Mouse (Mus musculus) cerebral cortex, adult 2 months (tissue): ENCODE data around the gene Prkn.

Experiments used
- WGBS: fragments of 180-500 bp; shearing (Covaris S2); methylation state at CpG from one replicate; pipeline ENCODE4 v1.1.7; 2018; 5-methylcytosine and 5-hydroxymethylcytosine counted together

The Prkn gene

DNA sequence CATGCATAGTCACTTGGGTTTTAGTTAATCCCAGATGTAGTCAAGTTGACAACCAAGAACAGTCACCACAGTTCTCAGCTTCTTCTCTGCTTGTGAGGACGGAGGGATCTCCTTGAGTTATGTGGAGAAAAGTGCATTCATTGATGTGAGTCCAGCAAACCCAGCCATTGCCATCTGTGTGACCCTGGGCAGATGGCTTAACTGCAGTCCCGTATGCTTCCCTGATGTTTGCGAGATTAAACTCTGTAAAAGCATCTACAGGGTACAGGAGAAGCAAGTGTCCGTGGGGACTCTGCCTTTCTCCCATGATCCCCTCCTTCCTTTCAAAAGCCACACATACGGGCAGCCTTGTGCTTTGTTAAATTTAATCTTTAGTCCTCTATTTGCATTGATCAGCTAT, 157.1 kb downstream of the Prkn start:
- 75% methylated on average over 5 of the region's 5 CpGs for WGBS

DNA sequence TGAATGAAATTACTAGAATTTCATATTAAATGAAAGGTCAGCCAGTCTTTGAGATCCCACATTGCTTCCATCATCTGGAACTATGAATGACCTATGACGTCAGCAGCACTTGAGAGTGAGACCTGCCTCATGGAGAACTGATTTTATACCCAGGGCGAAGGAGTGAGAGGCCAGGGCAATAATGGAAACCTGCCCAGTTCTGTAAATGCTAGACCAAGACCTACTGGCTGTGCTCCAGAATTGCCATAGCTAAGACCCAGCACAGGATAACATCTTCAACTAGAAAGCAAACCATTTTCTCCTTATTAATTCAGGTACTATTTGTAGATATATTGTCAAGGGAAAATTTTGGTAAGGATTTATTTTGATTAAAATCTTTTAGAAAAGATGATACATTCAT, 183.2 kb downstream of the Prkn start:
- WGBS = 91% methylated on average over 2 of the region's 2 CpGs

DNA sequence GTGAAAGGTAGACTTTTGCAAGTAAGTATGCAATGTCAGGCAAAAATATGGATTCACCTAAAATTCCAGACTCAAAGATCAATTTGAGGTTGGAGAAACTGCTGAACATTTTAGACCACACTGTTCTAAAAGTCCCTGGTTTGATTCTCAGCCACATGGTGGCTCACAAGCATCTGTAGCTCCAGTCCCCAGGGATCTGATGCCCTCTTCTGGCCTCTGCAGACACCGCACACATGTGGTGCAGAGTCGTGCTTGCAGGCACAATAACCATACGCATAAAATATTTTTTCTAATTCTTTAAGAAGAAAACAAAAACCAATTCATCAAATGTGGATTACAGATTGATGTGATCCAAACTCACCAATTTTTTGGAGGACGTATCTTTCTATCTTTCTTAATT, 189.2 kb downstream of the Prkn start:
- WGBS = 95% methylated on average over 4 of the region's 4 CpGs

DNA sequence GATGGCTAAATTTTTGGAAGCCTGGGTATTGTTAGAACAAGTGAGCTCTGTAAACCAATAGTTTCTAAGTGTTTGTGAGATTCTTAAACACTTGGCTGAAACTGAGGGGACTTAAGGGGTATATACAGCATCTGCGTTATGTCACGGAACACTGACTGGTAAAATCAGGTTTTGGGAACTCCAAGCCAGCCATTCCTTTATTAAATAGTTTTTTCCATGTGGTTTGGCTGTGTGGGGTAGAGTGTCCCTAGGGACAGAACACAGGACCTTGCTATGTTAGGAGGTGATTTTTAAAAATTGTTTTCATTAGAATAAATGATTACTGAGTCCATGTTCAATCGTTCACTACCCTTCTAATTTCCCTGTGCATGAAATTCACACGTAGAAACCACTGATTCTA, 190.8 kb downstream of the Prkn start:
- 91% methylated on average over 4 of the region's 4 CpGs for WGBS

DNA sequence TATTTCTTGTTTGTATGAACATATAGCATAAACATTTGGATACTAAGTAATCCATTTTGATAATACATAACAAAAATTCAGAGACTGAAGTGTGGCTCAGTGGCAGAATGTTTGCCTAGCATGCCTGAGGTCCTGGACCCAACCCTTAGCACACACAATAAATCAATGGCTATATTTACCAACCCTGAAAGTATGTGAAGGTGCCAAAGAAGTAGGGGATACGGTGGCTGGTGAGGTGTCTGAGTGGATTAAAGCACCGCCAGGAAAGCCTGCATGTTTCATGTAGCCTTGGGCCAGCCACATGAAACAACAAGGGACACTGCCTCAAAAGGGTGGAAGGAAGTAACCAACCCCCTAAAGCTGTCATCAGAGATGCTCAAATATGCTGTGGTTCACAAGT, 192.2 kb downstream of the Prkn start:
- 89% methylated on average over 2 of the region's 2 CpGs for WGBS

DNA sequence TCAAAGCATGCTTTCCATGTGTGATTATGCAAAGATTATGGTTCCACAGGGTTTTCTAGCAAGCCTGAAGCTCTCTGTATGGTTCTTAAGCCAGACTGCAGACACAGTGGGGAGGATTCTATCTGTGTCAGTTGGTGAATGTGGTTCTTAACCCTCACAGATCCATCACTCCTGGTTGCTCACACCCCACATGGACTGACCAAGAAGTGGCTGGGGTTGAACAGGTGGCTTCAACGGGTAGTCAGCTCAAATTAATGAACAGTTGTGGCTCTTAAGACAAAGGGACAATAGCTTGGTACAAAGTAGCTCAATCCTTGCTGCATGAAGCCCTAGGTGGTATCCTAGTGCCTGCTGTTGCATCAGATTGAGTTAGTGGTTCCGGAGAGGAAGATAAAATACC, 193.4 kb downstream of the Prkn start:
- WGBS = 59% methylated on average over 2 of the region's 2 CpGs

DNA sequence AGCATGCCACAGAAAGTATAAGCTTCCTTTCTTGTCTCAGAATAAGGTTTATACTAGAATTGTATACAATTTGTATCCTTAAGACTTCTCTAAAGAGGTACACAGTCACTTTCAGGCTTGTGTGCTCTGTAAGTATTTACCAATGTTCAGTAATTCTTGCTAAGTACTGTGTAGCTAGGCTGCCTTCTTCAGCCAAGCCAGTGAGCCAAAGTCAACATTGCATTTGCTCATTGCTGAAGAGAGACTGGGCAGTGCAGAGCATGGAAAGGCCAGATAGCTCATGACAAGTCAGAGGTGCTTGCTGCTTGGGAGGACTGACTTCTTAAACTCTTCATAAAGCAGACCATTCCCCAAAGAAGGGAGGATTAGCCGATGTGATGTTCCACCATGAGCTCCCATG, 198.1 kb downstream of the Prkn start:
- 100% methylated on average over 1 of the region's 1 CpGs for WGBS

DNA sequence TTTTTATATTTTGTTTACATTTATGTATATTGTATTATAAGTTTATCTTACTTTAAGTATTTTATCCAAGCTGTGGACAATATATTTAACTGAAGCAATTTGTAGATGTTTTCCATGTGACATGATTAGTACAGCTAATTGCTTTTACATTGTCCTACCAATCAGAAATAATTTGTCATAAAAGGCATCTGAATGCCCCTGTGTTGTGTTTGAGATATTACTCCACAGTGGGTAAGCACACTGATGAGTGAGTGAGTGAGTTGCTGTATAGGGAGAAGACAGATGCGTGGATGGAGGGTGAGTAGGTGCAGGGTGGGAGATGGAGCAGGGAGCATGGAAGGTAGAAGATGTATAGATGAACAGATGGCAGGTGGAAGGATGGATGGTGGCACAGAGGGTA, 218.8 kb downstream of the Prkn start:
- WGBS = 95% methylated on average over 1 of the region's 1 CpGs

DNA sequence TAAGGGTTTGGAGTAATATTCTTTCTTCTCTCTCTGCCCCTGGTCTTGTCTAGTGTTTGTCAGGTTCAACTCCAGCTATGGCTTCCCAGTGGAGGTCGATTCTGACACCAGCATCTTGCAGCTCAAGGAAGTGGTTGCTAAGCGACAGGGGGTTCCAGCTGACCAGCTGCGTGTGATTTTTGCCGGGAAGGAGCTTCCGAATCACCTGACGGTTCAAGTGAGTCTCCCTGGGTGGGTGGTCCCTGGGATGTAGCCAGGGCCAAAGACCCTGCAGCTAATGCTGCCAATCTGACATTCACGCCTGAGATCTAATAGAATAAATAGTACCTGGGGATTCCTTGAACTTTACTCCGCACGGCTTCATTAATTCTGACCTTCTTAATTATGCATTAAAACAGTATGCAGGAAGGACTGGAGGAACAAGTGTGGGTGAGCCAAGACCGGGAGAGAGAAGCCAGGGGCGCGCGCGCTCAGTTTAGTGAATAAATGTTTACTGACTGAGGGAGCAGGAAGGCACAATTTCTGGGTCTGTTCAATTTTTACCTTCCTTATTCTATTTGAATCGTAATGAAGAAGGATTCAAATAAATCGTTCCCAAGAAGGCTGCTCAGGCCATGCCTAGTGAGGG, 227.0 kb downstream of the Prkn start:
- WGBS = 36% methylated on average over 16 of the region's 16 CpGs

DNA sequence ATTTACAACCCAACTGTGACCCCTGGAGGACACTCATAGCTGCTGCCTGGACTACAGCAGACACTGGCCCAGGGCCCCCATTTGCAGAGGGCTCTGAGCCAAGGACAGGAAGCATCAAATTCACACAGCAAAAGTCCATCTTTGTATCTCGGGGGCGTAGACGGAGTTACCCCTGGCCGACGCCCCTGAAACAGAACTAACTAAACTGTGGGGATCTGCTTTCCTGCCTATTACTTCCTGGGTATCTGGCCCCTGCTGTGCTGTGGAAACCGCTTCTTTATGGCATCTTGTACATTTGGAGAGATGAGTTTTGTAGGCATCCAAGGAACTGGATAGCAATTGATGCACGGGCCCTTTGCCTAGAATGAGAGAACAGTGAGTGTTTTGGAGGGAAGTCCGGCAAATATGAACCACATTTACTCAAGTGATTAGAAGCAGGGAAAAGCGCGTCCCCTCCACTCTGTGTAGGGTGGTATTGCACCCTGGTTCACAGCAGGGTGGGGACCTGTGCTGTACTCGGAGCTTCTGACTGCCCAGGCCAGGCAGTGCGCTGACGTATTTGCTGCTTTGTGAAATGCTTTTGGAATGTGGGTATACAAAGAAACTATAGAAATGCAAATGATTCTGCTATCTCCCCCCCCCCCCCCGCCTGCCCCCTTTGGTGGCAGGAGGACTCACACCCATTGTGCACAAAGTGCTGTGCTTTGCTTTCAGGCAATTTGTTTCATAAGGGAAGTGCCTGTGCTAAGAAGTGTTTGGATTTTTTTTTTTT, 227.7 kb downstream of the Prkn start:
- WGBS = 30% methylated on average over 14 of the region's 14 CpGs

DNA sequence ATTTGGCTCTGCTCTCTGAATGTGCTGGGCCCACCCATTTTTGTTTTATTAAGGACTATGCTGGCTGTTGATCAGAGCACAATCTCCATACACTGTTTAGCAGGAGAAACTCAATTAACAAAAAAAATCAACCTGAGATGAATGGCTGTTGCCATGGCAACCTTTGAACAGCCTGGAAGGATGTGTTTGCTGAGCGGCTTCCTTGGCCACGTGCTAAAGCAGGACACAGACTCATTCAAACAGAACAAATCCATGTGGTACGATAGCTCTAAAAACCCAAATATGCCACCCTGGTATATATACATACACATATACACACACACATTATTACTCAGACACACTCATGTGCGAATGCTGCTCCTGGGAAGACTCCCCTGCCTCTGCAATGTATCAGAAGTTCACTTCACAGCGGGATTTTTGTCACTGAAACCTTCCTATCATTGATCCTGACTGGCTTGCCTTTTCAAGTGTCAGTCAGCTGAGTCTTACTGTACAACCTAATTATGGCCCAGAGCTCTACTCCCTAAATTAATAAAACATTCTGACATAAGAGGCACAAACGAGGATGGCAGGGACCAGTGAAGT, 236.2 kb downstream of the Prkn start:
- WGBS = 32% methylated on average over 6 of the region's 6 CpGs

DNA sequence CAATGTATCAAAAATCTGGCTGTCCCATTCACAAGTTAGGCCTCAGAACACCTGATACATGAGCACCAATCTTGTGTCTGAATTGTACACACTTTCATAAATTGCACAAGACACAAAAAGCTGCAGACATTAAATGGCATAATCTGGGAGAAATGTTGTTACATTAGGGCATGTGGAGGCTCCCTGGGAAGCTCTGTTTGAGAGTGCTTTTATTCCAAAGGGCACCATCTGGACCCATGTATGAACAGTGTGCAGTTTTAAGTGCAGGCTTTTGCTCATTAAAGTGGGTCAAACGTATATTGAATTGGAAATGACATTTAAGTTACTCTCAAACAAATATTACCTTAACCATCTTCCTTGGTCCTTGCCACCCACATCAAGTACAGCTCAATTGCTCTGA, 246.3 kb downstream of the Prkn start:
- WGBS = 61% methylated on average over 1 of the region's 1 CpGs

DNA sequence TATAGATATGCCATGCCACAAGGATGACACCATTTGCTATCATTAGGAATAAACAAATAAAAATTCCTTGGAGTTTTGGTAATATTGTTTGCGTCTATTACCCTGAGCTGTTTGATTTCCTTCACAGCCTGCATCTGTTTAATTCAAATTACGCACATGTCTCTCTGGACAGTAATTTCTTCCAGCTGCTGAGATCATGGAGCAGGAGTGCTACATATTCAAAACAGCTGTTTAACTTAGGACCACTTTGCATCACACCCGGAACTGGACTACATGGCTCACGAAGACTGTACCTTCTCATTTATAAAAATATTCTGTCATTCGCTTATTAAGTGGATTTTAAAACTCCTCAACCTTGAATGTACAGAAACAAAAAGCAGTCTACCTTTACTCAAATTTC, 246.9 kb downstream of the Prkn start:
- 82% methylated on average over 5 of the region's 5 CpGs for WGBS

DNA sequence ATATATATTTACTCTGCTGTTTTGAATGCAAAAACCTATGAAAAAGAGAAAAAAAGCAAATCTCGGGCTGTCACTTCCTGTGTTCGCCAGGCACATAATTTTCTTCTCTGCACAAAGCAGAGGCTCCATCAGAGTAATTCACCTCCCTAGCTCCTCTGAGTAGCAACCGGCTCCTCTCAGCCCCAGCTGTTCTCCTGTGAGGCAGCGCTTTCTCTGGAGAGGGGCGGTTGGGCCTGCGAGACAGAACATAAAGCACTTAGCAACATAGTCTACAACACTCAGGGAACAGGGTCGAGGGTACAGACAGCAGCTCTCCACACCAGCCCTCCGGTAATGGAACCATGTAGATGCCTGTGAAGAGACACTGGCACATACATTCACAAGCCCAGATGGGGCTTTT, 247.6 kb downstream of the Prkn start:
- 55% methylated on average over 8 of the region's 8 CpGs for WGBS

DNA sequence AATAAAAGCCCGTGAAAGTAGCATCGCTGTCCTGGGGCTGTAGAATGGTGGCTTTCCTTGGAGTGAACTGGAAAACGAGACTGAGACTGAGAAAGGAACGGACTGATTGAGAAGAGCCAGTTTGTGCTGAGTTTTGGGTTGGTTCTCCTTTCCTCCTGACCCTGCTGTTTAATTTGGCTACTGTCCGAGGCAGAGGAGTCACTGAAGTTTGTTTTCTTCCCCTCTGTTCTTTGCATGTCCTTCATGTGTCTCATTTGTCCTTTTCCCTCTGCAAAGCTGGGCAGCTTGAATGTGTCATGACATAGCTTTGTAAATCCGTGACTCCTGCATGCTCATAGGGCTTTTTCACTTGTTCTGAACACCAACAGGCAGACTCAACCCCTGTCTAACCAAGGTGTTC, 249.2 kb downstream of the Prkn start:
- 84% methylated on average over 6 of the region's 6 CpGs for WGBS

DNA sequence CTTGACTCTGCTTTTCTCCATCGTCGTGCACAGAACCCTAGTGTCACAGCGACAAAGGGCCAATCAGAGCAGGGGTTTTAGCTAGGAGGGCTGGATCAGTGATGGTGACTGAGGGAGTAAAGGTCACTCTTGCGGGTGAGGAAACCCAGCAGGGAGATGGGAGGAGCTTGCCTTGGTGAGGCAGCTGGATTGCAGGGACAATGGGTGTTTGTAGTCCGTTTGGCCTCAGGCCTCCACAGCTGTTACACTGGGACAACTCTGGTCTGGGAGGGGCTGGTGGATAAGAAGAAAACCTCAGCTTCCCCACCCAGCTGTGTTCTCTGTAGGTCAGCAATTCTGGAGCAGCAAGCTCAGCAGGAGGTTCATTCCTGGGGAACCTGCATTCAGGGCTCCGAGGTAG, 252.7 kb downstream of the Prkn start:
- 54% methylated on average over 6 of the region's 6 CpGs for WGBS

DNA sequence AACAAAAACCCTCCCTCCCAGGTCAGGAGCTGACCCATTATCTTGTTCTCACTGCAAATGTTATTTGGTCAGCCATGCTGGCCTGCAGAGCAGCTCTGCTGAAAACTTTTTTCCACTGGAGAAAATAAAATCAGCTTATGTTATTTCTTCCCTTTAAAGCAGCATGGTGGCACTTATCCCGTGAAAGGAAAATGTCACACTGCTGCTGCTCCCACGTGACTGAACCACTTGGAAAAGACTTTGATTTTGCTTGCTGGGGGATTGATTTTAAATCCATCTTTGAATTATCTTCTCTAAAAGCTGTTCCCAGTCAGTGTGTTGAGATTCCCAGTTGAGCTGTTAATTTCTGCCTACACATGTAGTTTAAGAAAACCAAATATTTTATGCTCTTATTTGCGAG, 253.1 kb downstream of the Prkn start:
- WGBS = 39% methylated on average over 3 of the region's 3 CpGs

DNA sequence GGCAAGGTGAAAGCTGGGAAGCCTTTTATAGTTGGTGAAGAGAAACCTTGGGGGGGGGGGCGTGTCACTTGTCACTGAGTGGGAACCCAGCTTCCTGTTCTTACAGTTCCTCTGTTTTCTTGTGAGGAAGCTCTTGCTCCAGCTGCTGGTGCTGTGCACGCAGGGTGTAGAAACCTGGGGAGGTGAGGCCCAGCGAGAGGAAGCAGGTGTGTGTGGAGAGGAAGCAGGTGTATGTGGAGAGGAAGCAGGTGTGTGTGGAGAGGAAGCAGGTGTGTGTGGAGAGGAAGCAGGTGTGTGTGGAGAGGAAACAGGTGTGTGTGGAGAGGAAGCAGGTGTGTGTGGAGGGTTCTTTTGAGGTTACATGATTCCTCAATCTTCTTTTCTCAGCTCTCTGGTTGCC, 266.8 kb downstream of the Prkn start:
- WGBS = 90% methylated on average over 3 of the region's 3 CpGs

DNA sequence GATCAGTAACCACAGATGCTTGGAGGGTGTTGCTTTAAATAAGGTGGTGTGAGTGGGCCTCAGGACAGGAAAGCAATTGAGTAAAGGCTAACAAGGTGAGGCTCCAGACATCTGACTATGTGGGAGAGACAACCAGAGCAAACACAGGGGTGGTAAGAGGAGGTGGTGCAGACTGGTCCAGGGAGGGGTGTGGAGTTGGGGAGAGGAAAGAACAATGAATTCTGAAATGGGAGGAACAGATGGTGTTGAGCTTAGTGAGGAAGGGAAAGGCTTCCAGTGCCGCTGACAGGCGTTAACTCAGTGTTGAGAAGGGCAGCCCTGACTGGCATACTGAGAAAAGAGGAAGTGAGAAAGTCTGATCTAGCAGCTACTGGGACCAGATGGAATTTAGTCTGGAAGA, 267.7 kb downstream of the Prkn start:
- 28% methylated on average over 2 of the region's 2 CpGs for WGBS

DNA sequence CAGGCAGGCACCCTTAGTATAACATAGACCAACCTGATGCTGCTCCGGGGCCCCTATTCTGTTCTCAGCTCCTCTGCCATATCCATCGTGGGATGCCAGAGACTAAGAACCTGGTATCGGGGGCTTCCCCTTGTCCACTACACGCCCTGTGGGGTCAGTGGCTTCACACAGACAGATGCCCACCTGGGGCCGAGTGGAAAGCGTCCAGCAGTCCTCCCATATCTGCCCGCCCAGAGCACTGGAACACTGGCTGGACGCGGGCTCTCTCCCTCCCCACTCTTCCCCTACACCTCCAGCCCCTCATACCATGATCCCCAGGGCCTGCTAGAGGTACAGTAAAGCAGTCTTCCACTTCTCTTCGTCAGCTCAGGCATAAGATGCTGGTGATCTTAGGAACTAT, 277.3 kb downstream of the Prkn start:
- WGBS = 91% methylated on average over 10 of the region's 10 CpGs

DNA sequence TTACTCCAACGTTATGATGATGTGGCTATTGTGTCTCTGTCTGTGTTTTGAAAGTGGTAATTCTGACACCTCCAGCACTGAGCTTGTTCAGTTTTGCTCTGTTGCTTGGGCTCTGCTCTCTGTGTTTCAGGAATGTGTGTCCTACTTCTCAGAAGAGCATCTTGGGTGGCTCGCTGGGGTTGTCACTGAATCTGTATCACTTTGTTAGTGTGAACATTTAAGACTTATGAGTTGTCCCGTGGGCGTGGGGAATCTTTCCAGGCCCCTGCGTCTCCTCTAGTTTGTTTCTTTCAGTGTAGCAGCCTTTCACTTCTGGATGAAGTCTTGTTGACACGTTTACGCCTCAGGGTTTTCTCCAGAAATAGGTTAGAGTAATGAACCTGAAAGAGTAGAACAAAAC, 283.9 kb downstream of the Prkn start:
- WGBS = 46% methylated on average over 7 of the region's 7 CpGs

DNA sequence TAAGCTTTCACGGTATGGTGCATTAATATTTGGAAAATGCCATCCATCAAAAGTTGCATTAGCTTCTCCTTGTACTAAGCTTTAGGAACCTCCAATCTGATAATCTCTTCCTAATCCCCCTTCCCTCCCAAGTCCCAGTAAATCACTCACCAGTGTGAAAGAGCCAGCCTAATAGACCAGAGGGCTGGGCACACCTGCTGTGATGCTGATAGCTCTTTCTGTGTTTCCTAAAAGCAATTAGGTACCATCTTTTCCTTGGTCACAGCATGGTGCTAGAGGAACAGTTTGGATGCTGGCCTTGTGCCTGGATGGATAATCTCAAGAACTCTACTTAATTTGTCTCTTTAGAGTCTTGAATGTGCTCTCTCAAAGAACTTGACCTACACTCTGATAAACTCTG, 287.0 kb downstream of the Prkn start:
- 74% methylated on average over 1 of the region's 1 CpGs for WGBS

DNA sequence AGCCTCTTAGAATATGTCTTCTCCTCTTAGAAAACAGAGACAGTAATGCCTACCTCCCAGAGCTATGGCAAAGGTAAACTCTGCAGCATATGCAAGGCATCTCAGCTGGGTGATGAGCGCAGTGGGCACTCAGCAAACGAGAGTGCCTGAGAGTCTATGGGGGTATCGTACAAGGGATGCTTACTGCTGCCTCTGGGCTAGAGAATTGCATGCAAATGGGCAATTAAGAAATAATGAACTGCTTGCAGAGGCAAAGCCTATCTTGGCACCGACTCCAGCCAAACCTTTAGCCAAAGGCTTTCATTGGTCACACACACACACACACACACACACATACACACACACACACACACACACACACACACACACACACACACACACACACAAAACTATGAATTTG, 290.7 kb downstream of the Prkn start:
- 70% methylated on average over 4 of the region's 4 CpGs for WGBS
